Mouse (Mus musculus): ENCODE results near the gene Cox10.

DNA sequence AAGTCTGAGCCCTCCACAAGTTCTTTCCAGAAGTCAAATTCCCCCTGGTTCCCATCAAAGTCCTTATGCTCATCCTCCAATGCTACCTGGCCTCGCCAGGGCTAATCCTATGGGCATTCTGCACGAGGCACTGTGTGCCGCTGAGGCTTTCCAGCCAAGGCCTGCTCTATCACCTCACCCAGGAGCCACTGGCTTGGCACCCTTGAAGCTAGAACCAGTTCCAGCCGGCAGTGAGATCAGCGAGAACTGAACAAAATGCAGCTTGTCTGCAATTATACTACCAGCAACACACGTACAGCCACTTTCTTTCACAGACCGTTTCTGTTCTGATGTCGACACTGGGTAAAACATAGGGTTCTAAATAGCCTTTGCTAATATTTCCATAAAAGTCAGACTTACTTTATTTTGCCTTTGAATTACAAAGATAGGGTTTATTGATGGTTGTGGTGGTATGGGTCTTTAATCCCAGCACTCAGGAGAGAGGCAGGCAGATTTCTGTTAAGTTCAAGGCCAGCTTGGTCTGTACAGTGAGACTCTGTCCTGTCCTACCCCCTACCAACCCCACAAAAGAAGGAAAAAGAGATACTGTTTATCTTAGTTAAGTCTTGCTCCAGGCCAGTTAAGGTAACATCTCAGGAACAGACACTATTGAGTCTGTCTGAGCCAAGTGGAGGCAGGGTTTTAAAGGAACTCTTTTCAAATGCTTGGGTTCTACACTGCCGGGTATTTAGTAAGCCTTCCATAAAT lies 111.5 kb downstream of the Cox10 start:
- TF ChIP-seq POLR2A (IDR thresholded peaks at IDR 0.05; ENCODE audit: extremely low read depth, insufficient read depth, low read length) = no peak
- TF ChIP-seq CTCF (IDR thresholded peaks at IDR 0.05; ENCODE audit: low read depth, low read length) = no peak

Measured in liver, adult 2 months (tissue).